Mouse (Mus musculus) liver, embryonic 16.5 days (tissue): ENCODE measurements around the gene Zyx. TPM values are rescaled to one million over a fixed set of nuclear protein-coding genes. Genes with fewer than 3 reads are reported as not detected.

Source experiments
- ATAC-seq: fragments of 200-750 bp; cut with Nextera tagmentation; 2 replicates; pipeline ENCODE4 v1.8.0; 2017; ENCODE audit warnings: low read depth, mild to moderate bottlenecking, moderate number of reproducible peaks, moderate library complexity
- H3K27ac ChIP-seq: fragments of 300-500 bp; sonication (generic); 2 replicates; pipeline ENCODE4 v1.5.1; 2014; ENCODE audit warnings: mild to moderate bottlenecking, low read length
- H3K27me3 ChIP-seq: fragments of 300-500 bp; sonication (generic); 2 replicates; pipeline ENCODE4 v1.6.1; 2014; ENCODE audit warnings: low read depth, low read length, mixed read lengths; ENCODE audit not compliant: control insufficient read depth, insufficient read depth
- H3K36me3 ChIP-seq: fragments of 300-500 bp; sonication (generic); 2 replicates; pipeline ENCODE4 v1.6.1; 2014; ENCODE audit warnings: mild to moderate bottlenecking; ENCODE audit not compliant: control insufficient read depth, insufficient read depth
- H3K4me1 ChIP-seq: fragments of 300-500 bp; sonication (generic); 2 replicates; pipeline ENCODE4 v1.6.1; 2014; ENCODE audit warnings: low read depth, low read length, mixed read lengths; ENCODE audit not compliant: control insufficient read depth
- H3K4me2 ChIP-seq: fragments of 300-500 bp; sonication (generic); 2 replicates; pipeline ENCODE4 v1.6.1; 2014; ENCODE audit warnings: low read depth, low read length, mixed read lengths
- H3K4me3 ChIP-seq: fragments of 300-500 bp; sonication (generic); 2 replicates; pipeline ENCODE4 v1.5.1; 2014; ENCODE audit warnings: low read depth, mild to moderate bottlenecking, low read length
- H3K9ac ChIP-seq: fragments of 300-500 bp; sonication (generic); 2 replicates; pipeline ENCODE4 v1.6.1; 2014; ENCODE audit warnings: low read depth, low read length
- H3K9me3 ChIP-seq: fragments of 300-500 bp; sonication (generic); replicated peaks from 2 replicates; pipeline ENCODE4 v1.6.1; 2016; ENCODE audit warnings: low read length; ENCODE audit not compliant: control insufficient read depth
- WGBS: fragments of 180-500 bp; shearing (Covaris S2); extraction: QIAGEN DNeasy Blood & Tissue Kit; methylation state at CpG from one replicate; pipeline ENCODE4 v1.1.7; 2014; ENCODE audit not compliant: insufficient replicate concordance; 5-methylcytosine and 5-hydroxymethylcytosine counted together
- polyA plus RNA-seq: library from polyadenylated mRNA; unstranded; fragments of >200 nt; fragmentation: Nextera tagmentation; extraction: Ambion mirVana; gene quantifications from 2 replicates; pipeline ENCODE4 v1.2.1, GENCODE M21; 2015

The Zyx gene
- polyA plus RNA-seq, 1 experiment from 2014 or later, result 43.2 TPM

DNA sequence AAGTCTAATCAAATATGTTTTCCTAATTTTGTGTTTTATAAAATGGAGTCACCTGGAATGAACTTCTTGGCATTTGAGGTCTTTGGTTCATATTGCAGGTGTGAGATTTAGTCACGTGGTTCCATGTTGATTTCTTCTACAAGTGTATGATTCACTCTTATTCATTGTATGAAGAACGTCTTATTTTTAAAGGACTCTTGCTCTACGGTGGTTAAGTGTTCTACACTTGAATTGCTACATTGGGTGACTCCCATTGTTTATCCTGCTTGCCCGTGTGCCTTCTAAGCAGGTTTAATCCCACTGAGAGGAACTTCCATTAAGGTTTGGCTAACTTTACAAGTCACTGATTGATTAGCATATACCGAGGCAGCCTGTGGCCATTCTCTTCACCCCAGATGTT lies 27.9 kb downstream of the Zyx start:
- no peak overlapping the region for H3K27ac ChIP-seq
- no peak overlapping the region for H3K4me2 ChIP-seq
- H3K4me3 ChIP-seq, result no peak overlapping the region
- no peaks in the 10 kb centered on the region for H3K36me3 ChIP-seq
- H3K27me3 ChIP-seq, result no peaks in the 10 kb centered on the region
- 59% methylated on average over 5 of the region's 5 CpGs for WGBS
- ATAC-seq, result no peak
- H3K9ac ChIP-seq, result no peak overlapping the region
- H3K4me1 ChIP-seq, result no peaks in the 10 kb centered on the region; the same call in 1 of the 2 replicates
- no peaks in the 10 kb centered on the region for H3K9me3 ChIP-seq

DNA sequence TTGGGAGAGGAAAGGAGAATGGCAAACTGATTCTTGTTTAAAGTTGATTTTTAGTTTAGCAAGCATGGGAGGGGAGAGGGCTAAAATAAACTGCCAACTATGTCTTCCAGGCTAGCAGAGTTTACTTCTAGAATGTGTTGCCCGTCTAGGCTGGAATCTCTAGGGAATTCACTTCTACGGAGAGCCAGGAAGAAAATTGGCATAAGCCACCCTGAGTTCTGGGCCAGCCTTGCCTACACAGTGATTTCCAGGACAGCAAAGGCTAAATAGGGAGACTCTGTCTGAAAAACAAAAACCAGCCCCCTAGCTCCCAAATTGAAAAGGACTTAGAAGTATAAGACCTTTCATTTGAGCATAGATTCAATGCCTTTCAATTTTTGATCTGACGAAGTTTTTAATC lies 30.1 kb downstream of the Zyx start:
- 62% methylated on average over 3 of the region's 3 CpGs for WGBS
- no peak overlapping the region for H3K27ac ChIP-seq
- no peaks in the 10 kb centered on the region for H3K9me3 ChIP-seq

DNA sequence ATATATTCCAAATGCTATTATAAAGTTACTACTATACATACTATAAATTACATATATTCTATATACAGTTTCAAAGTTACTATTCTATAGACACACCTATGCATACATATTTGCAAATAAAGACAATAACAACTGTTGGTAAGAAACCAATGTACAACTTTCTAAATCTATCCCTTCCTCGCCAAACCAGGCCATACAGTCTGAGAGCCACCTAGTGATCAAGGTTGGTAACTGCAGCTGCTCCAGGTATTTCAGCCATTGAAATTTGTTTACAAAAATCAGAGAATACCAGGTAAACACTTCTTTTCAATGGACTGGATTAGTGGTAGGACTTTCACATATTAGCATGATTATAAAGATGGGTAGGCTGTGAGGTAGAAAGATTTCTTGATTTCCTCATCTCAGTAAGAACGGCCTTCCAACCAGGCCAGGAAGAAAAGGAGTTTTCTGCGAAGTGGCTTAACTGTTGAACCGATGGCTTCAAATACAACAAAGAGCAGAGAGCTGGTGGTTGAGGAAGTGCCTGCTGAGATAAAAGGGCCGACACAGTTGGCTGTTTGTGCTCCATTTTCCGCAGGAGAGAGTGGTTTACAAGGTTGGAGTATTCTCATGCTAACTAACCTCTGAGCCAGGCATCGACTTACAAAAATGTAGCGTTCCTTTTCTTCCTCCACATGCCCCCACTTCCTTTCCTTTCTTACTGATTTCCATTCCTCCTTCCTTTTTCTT lies 31.1 kb downstream of the Zyx start:
- no peaks in the 10 kb centered on the region for H3K27me3 ChIP-seq
- H3K9me3 ChIP-seq, result no peaks in the 10 kb centered on the region
- no peak overlapping the region for H3K4me2 ChIP-seq
- no peaks in the 10 kb centered on the region for H3K4me1 ChIP-seq
- 25% methylated on average over 8 of the region's 8 CpGs for whole genome bisulfite sequencing
- H3K27ac ChIP-seq, result no peak overlapping the region
- no peak overlapping the region for H3K9ac ChIP-seq
- ATAC-seq, result no peak
- no peak overlapping the region for H3K4me3 ChIP-seq
- H3K36me3 ChIP-seq, result no peaks in the 10 kb centered on the region

More for the DNA sequence above, 30.1 kb downstream of the Zyx start:
- no peaks in the 10 kb centered on the region for H3K27me3 ChIP-seq
- no peak overlapping the region for H3K4me3 ChIP-seq
- H3K4me2 ChIP-seq, result no peak overlapping the region
- H3K4me1 ChIP-seq, result no peaks in the 10 kb centered on the region
- no peak for ATAC-seq
- H3K9ac ChIP-seq, result no peak overlapping the region
- H3K36me3 ChIP-seq, result no peaks in the 10 kb centered on the region

- no peak for ATAC-seq
- 57% methylated on average over 2 of the region's 2 CpGs for WGBS
- Histone ChIP-seq H3K4me3 (no peak overlapping the region), H3K9ac (no peak overlapping the region), H3K4me1 (no peaks in the 10 kb centered on the region), H3K27ac (no peak overlapping the region), H3K27me3 (no peaks in the 10 kb centered on the region), H3K36me3 (no peaks in the 10 kb centered on the region), H3K9me3 (no peaks in the 10 kb centered on the region), H3K4me2 (no peak overlapping the region)
Observed at GRCm38 (mm10) chr6:42381221-42381620, 31.8 kb downstream of the Zyx start.

DNA sequence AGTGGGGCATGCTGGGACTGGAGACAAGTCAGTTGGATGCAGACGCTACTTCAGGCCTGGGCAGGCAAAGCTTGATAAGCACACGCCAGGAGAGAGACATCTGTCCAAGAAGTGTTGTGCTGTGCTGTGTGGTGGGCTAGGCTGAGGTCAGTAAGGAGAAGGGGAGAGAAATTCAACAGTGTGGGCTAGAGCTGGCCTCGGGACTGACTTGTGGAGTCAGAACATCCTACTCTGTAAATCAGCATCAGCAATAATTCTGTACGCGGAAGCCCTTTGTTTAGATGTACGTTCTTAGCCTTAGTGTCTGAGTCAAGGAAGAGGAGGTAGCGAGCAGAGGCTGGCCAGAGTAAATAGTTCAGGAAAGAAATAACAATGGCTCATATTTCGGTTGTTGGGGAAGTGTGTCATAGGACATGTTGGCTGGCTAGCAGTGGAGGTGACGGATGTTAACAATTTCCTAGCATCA lies 32.5 kb downstream of the Zyx start:
- Histone ChIP-seq H3K27me3 (no peaks in the 10 kb centered on the region), H3K36me3 (no peaks in the 10 kb centered on the region), H3K9ac (no peak overlapping the region), H3K4me2 (no peak overlapping the region), H3K27ac (no peak overlapping the region), H3K9me3 (no peaks in the 10 kb centered on the region), H3K4me3 (no peak overlapping the region), H3K4me1 (no peaks in the 10 kb centered on the region)
- peak; percentile 50; the same call in 1 of the 2 replicates for ATAC-seq
- WGBS, result 42% methylated on average over 9 of the region's 9 CpGs

GRCm38 (mm10) chr6:42383360-42383759 lies 33.9 kb downstream of the Zyx start:
- no peak overlapping the region for H3K4me2 ChIP-seq
- no peak overlapping the region for H3K4me3 ChIP-seq
- WGBS, result 61% methylated on average over 5 of the region's 5 CpGs
- H3K36me3 ChIP-seq, result no peaks in the 10 kb centered on the region
- no peaks in the 10 kb centered on the region for H3K9me3 ChIP-seq
- no peaks in the 10 kb centered on the region for H3K27me3 ChIP-seq
- no peak overlapping the region for H3K9ac ChIP-seq
- no peaks in the 10 kb centered on the region for H3K4me1 ChIP-seq
- H3K27ac ChIP-seq, result no peak overlapping the region
- no peak for ATAC-seq

DNA sequence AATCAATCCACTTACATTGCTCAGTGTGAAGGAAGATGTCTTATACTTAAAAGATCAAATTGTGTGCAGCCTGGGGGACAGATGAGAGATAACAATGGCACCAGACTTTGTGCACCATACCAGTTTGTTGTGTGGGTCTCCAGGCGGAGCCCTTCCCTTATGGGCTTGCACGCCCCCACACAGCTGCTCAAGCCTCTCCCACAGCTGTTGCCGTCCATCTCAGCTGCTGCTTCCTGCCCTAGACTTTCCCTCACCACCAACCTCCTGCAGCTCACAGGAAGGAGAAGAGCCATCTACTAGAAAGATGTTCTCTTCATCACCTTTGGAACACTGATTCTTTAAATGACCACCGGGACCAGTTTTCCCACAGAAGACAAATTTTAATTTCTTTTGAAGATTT lies 36.2 kb downstream of the Zyx start:
- H3K27ac ChIP-seq, result no peak overlapping the region
- H3K4me2 ChIP-seq, result no peak overlapping the region
- H3K4me1 ChIP-seq, result no peaks in the 10 kb centered on the region
- 54% methylated on average over 4 of the region's 4 CpGs for WGBS
- no peak overlapping the region for H3K4me3 ChIP-seq
- ATAC-seq, result no peak
- H3K36me3 ChIP-seq, result no peaks in the 10 kb centered on the region
- no peaks in the 10 kb centered on the region for H3K27me3 ChIP-seq
- no peaks in the 10 kb centered on the region for H3K9me3 ChIP-seq
- no peak overlapping the region for H3K9ac ChIP-seq

- Histone ChIP-seq H3K4me2 (no peak overlapping the region), H3K27ac (no peak overlapping the region), H3K9ac (no peak overlapping the region), H3K9me3 (no peaks in the 10 kb centered on the region), H3K4me3 (no peak overlapping the region), H3K36me3 (no peaks in the 10 kb centered on the region), H3K27me3 (no peaks in the 10 kb centered on the region), H3K4me1 (no peaks in the 10 kb centered on the region; the same call in 1 of the 2 replicates)
- no peak for ATAC-seq
- WGBS, result 28% methylated on average over 2 of the region's 2 CpGs
Observed at GRCm38 (mm10) chr6:42391796-42392330, 42.4 kb downstream of the Zyx start.
